Mouse (Mus musculus) brown adipose tissue, adult 24 weeks (tissue): ENCODE measurements around the gene Purb. TPM values are rescaled to one million over a fixed set of nuclear protein-coding genes. Genes with fewer than 3 reads are reported as not detected.

Source experiments
- H3K27ac ChIP-seq: fragments of 200-500 bp; replicated peaks from 2 replicates; pipeline ENCODE4 v1.5.1; 2012; ENCODE audit warnings: low read depth, mild to moderate bottlenecking, low read length
- H3K4me1 ChIP-seq: fragments of 200-500 bp; 2 replicates; pipeline ENCODE4 v1.6.1; 2012; ENCODE audit warnings: low read length, mixed read lengths; ENCODE audit not compliant: control insufficient read depth, insufficient read depth, insufficient read length
- H3K4me3 ChIP-seq: fragments of 200-500 bp; 2 replicates; pipeline ENCODE4 v1.5.1; 2012; ENCODE audit warnings: low read depth, mild to moderate bottlenecking, low read length, moderate library complexity; ENCODE audit not compliant: insufficient read depth
- polyA plus RNA-seq: library from polyadenylated mRNA; stranded (reverse); fragments of >200 nt; gene quantifications from 2 replicates; pipeline ENCODE4 v1.2.4, GENCODE M21; 2012; ENCODE audit not compliant: missing spikeins, insufficient read depth, insufficient read length

Purb gene
- polyA plus RNA-seq = 25.2 and 39.9 TPM in 2 replicates

DNA sequence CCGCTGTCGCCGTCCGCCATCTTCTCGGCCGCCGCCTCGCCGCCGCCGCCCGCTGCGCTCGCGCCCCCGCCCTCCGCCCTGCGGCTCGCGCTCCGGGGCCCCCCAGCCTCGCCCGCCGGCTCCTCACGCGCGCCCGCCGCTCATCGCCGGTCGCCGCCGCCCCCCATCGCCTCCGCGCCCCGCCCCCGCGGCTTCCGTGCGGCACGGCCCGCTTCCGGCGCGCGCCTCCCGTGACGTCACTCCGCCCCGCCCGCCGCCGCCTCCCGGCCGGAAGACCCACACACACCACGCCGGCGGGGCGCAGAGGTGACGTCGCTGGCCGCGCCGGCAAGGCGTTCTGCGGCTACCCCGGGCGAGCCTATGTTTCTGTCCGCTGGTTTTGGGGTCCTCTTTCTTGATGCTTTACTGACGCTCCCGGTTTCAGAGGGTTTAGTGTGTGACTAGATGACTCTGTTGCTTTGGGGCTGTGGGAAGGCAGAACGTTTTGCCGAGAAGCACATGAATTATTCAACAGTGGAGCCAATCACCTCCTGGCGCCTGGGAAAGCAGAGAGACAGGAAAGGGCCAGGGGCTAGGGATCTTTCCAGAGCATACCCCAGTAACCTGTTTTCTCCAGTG lies at the start of gene Purb:
Gene Purb (minus strand): TSS at position 51 of the 618 bp plus-strand sequence.
- peak within 1 kb of the TSS; percentile 98 for H3K4me3 ChIP-seq
- H3K4me1 ChIP-seq = peaks cover 7% of the 10 kb centered on the region; the same call in 1 of the 2 replicates
- peak within 1 kb of the TSS; percentile 97 for H3K27ac ChIP-seq

DNA sequence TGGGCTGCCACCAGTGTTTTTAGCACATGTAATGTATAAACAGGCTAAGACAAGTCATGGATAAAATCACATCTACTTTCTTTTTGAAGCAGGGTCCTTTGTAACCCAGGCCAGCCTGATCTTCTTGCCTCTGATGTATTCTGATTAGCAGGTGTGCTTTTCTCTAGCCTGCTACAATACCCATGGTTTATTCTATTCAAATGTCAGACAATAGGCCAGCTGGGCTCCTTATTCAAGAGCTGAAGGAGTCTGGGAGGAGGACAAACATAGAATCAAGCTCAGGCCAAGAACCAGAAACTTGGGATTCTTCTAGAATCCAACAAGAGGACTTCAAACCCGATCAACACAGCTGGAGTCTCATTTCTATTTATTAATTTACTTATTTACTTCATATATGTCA lies 49.5 kb upstream of the Purb start:
- H3K27ac ChIP-seq = no peak overlapping the region
- no peaks in the 10 kb centered on the region; the same call in 1 of the 2 replicates for H3K4me1 ChIP-seq
- no peak overlapping the region for H3K4me3 ChIP-seq

DNA sequence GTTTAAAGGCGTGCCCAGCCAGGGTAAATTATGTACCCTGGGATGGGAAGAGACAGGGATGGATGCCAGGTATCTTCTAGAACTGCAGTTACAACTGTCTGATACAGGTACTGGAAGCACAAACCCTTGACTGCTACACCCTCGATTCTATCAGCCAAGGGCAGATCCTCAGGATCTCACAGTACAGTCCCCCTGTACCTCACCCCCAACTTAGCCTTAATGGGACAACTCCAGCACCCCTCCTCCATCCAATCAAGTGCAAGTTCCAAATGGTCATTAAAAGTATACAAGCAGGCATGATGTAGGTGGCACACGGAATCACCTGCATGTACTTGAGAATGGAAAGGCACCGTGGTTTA lies 49.1 kb upstream of the Purb start:
- Histone ChIP-seq H3K27ac (no peak overlapping the region), H3K4me1 (no peaks in the 10 kb centered on the region; the same call in 1 of the 2 replicates), H3K4me3 (no peak overlapping the region)

DNA sequence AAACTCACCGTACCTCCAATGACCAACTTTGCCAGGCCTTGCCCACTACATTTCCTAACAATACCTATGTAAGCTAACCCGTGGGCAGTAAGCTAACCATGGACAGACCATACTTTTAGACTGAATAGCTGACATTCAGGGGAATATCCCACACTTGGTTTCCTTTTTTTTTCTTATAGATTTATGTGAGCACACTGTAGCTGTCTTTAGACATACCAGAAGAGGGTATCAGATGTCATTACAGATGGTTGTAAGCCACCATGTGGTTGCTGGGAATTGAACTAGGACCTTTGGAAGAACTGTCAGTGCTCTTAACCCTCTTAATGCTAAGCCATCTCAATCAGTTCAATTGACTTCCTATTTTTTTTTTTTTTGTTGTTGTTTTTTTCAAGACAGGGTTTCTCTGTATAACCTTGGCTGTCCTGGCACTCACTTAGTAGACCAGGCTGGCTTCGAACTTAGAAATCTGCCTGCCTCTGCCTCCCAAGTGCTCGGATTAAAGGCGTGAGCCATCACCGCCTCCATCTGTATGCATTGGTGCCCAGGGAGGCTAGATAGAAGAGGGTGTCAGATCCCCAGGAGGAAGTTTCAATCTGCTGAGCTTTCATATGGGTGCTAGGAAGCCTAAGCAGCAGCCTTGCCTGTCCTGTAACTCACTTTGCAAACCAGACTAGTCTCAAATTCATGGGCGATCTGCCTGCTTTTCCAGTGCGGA lies 48.6 kb upstream of the Purb start:
- Histone ChIP-seq H3K27ac (no peak overlapping the region), H3K4me3 (no peak overlapping the region), H3K4me1 (no peaks in the 10 kb centered on the region; the same call in 1 of the 2 replicates)

DNA sequence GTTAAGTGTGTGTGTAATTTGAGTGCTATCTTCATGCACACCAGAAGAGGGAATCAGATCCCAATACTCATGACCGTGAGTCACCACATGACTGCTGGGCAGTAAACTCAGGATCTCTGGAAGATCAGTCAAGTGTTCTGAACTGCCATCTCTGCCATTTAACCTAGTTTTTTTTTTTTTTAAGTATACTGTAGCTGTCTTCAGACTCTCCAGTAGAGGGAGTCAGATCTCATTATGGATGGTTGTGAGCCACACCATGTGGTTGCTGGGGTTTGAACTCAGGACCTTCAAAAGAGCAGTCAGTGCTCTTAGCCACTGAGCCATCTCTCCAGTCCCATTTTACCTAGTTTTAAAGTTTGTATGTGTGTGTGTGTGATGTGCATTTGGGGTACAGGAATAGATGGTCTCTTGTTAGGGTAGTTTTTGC lies 48.0 kb upstream of the Purb start:
- H3K4me1 ChIP-seq = no peaks in the 10 kb centered on the region
- H3K4me3 ChIP-seq = no peak overlapping the region
- H3K27ac ChIP-seq = no peak overlapping the region

DNA sequence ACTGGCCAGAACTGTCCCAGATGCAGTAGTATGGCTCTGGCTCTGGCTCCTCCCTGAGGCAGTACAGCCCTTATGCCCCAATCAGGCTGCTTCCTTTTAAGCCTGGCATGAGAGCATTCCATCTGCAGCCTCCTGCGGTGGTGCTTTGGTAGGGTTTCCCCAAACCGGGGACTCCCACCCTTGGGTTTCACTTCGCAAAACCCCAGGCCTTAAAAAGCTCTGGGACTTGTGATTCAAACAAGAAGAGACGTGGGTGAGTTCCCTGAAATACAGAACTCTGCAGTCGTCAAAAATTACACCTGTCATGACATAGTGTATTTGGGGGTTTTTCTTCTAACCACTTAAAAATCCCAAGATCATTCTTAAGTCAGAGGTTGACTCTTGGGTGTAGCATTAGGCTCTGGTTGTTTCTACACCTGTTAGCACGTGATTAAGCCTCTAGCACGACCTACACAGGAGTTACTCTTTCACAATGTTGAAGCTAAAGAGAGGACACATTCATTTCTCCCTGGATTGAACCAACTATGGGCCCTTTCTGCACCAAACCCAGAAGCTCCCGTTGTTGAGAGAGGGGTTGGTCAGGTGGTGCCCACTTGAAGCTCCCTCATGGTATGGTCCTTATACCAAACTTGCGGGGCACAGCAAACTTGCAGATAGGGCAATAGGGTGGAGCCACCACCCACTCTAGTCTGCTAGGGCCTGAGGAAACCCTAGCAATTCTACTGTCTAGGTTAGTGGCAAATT lies 47.2 kb upstream of the Purb start:
- Histone ChIP-seq H3K27ac (no peak overlapping the region), H3K4me1 (no peaks in the 10 kb centered on the region), H3K4me3 (no peak overlapping the region)

DNA sequence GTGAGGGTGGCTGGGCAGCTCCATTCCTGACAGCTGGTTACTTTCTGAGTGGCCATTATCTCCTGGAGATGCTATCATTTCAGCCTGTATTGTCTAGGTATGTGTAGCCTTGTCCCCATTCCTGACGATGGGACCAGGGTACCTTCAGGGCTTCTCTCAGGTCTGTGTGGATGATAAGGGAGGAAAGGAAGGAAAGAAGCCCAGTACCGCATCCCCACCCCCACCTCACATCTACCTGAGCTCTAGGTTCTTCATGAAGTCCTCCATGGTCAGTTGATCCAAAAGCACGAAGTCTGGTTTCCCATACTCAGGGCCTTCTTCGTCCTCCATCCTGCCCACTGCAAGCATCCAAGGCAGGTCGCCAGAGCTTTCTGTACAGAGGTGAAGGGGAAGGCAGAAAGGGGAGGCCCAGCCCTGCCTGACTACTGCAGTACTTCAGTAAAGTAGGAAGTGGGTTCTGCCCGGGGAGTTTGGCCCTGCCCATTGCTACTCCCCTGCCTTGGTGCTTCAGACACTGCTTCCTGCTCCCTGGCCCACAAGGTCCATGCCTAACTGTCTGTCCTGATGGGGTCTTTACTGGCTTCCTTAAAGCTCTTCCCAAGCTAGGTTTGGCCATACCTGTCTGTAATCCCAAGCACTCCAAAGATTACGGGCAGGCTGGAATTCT lies 44.9 kb upstream of the Purb start, which contains the start of gene Myo1g:
Gene Myo1g (minus strand): TSS at position 459 of the 667 bp plus-strand sequence.
- Histone ChIP-seq H3K4me3 (peak within 1 kb of the TSS; percentile 50), H3K27ac (peak within 1 kb of the TSS; percentile 63; the same call in 1 of the 2 replicates), H3K4me1 (no peaks in the 10 kb centered on the region)

DNA sequence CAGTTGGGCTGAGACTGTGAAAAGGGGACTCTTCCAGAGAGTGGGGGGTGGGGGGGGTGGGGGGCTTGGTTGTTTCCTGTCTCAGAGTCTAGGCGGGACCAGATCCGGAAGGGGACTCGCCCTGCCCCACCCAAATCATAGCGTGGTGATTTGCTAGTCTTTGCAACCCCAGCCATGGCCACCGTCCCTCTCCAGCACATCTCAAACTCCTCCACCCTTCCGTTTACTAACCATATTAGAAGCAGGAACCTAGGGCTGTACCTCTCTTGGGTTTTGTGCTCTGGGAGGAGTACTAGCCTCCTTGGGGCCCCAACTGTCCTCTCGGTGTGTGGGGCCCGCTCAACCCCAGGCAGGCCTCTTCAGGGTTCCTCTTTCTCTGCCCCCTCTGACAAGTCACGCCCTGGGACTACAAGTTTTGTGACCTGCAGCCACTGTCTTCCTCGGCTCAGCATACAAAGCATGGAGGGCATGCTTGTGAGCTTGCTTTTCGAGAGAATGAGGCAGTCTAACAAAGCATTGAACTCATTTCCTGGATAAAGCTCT lies 43.8 kb upstream of the Purb start:
- Histone ChIP-seq H3K4me1 (no peaks in the 10 kb centered on the region), H3K4me3 (peak overlapping the region; percentile 50), H3K27ac (peak overlapping the region; percentile 15; the same call in 1 of the 2 replicates)

DNA sequence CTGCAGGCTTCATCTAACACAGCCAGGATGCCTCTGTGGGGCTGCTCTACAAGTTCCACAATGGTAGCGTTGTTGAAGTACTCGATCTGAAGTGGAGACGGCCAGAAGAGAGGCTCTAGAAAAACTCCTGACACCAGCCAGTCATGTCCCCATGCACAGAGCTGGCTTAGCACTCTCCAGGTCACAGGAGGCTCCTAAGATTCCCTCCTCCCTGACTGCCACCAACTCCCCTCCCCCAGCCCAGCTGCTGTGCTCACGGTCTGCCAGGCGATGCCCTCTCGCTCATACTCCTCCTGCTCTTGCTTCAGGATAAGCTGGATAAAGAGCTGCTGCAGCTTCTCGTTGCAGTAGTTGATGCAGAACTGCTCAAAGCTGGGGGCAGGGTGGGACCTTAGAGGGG lies 39.1 kb upstream of the Purb start:
- H3K4me3 ChIP-seq = no peak overlapping the region
- no peak overlapping the region for H3K27ac ChIP-seq
- no peaks in the 10 kb centered on the region for H3K4me1 ChIP-seq

DNA sequence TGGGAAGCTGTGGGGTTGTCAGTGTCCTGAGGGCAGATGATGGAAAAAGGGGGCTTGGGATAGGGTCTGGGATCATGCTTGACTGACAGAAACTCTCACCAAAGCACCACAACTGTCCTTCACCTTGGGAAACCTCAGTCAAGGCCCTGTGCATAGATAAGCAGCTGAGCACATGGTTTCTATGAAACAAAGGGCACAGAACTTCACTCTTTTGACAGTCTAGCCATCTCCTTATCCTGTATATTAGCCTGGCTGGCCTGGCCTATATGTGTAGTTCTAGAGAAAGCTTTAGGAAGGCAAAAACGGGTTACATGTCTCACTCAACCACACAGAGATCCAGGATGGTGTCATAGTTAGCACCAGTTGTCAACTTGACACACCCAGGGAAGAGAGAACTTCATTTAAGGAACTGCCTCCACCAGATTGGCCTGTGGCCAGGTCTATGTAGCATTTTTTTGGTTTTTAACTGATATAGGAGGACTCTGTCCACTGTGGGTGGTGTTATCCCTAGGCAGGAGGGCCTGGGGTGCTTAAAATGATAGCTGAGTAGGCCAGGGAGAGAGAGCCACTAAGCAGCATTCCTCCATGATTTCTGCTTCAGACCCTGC lies 32.7 kb upstream of the Purb start:
- Histone ChIP-seq H3K4me1 (no peaks in the 10 kb centered on the region), H3K4me3 (no peak overlapping the region), H3K27ac (no peak overlapping the region)

DNA sequence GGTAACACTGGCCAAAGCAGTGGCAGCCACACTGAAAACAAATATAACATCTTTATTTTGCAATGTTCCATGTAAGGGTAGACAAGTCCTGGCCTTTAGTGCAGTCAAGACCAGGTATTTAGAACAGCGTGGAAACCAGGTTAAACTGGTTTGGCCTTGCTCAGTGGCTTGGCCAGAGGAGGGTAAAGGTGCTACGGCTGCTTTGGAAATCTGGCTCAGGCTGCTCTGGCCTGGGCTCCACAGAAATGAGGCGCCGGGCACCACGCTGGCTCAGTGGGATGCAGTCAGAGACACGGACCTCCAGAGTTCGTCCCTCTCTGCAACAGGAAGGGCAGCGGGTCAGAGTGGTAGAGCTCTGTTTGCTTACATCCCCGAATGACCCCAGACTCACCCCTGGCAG lies 30.8 kb upstream of the Purb start:
- Histone ChIP-seq H3K27ac (no peak overlapping the region), H3K4me1 (no peaks in the 10 kb centered on the region), H3K4me3 (no peak overlapping the region)

DNA sequence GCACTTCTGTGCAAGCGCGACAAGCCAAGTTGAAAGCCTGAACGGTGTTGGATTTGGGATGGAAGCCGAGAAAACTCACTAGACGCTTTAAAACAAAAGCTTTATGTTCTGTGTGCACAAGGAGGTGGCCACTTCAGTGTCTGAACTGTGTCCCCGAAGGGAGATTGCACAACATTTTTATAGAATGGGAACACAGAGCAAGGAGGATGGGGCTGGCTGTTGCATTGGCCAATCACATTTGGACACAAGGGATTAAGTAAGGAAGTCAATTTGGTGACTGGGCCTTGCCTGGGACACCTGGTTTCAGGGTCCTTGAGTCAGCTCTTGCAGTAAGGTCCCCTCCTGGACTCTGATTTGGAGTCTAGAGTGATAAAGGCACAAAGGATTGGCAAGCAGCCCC lies 29.0 kb upstream of the Purb start:
- no peak overlapping the region for H3K27ac ChIP-seq
- no peaks in the 10 kb centered on the region for H3K4me1 ChIP-seq
- H3K4me3 ChIP-seq = no peak overlapping the region

DNA sequence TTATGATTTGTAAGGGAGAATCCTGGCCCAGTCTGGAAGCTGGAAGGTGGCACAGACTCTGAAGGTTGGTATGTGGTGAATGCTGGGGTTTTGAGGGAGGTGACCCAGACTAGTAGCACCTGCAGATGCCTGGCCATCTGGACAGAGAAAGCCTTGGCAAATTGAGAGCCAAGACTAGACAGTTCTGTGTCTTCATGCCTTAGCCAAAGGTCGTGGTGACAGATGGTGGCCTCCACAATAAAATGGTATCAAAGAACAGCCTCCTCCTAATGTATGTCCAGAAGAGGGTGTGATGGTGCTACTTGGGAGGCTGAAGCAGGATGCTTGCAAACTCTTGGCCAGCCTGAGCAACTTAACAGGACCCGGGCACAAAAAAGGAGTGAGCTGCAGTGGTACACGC lies 28.5 kb upstream of the Purb start:
- Histone ChIP-seq H3K4me3 (no peak overlapping the region), H3K4me1 (no peaks in the 10 kb centered on the region), H3K27ac (no peak overlapping the region)

DNA sequence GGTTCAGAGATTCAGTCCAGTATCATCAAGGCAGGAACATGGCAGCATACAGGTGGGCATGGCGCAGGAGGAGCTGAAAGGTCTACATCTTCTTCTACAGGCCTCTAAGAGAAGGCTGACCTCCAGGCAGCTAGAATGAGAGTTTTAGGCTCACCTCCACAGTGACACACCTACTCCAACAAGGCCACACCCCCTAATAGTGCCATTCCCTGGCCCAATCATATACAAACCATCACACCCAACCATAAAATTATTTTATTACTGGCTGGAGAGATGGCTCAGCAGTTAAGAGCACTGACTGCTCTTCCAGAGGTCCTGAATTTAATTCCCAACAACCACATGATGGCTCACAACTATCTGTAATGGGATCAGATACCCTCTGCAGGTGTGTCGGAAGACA lies 26.8 kb upstream of the Purb start:
- H3K4me1 ChIP-seq = no peaks in the 10 kb centered on the region
- no peak overlapping the region for H3K4me3 ChIP-seq
- no peak overlapping the region for H3K27ac ChIP-seq
